Mouse (Mus musculus) spleen, postnatal 36 days (tissue): ENCODE measurements at regions not wholly inside any gene's neighbourhood (a gene's known extent, or its start where the extent isn't known, plus 50 kb on each side); places are given as distances from the start of the nearest gene placed in this dataset.

Experiments
- DNase-seq, 2 experiments: peaks; one replicate each; pipeline ENCODE4 v3.0.0; 2022; ENCODE audit warnings: low spot score in 2 of 2, mixed read lengths in 1 of 2

- no peak for DNase-seq
Observed at GRCm38 (mm10) chr17:4424451-4425168, 569.5 kb upstream of the Arid1b start.

- DNase-seq: no peak
Observed at GRCm38 (mm10) chr17:4425342-4425741, 568.8 kb upstream of the Arid1b start.

- DNase-seq: no peak
Observed at GRCm38 (mm10) chr17:4429036-4429435, 565.1 kb upstream of the Arid1b start.

- peak in 1 of 2 experiments; percentile 3 for DNase-seq
Observed at GRCm38 (mm10) chr17:4445606-4446005, 548.5 kb upstream of the Arid1b start.

GRCm38 (mm10) chr17:4457491-4457890 is 536.6 kb upstream of the Arid1b start:
- no peak for DNase-seq

- no peak for DNase-seq
Observed at GRCm38 (mm10) chr17:4461541-4461940, 532.6 kb upstream of the Arid1b start.

- DNase-seq: no peak
Observed at GRCm38 (mm10) chr17:4464286-4464880, 529.7 kb upstream of the Arid1b start.

GRCm38 (mm10) chr17:4465741-4466140 is 528.4 kb upstream of the Arid1b start:
- no peak for DNase-seq

GRCm38 (mm10) chr17:4472412-4472811 is 521.7 kb upstream of the Arid1b start:
- DNase-seq: no peak

GRCm38 (mm10) chr17:4474350-4474749 is 519.8 kb upstream of the Arid1b start:
- DNase-seq: no peak

GRCm38 (mm10) chr17:4475665-4476064 is 518.5 kb upstream of the Arid1b start:
- DNase-seq: no peak

GRCm38 (mm10) chr17:4494392-4494791 is 499.7 kb upstream of the Arid1b start:
- DNase-seq: no peak

- DNase-seq: no peak
Observed at GRCm38 (mm10) chr17:4500504-4500903, 493.6 kb upstream of the Arid1b start.

- no peak for DNase-seq
Observed at GRCm38 (mm10) chr17:4501029-4501428, 493.1 kb upstream of the Arid1b start.

GRCm38 (mm10) chr17:4504951-4505350 is 489.2 kb upstream of the Arid1b start:
- no peak for DNase-seq

- no peak for DNase-seq
Observed at GRCm38 (mm10) chr17:4509506-4509905, 484.6 kb upstream of the Arid1b start.

- DNase-seq: no peak
Observed at GRCm38 (mm10) chr17:4516141-4516540, 478.0 kb upstream of the Arid1b start.

GRCm38 (mm10) chr17:4516846-4517245 is 477.3 kb upstream of the Arid1b start:
- DNase-seq: no peak

- no peak for DNase-seq
Observed at GRCm38 (mm10) chr17:4521031-4521430, 473.1 kb upstream of the Arid1b start.

GRCm38 (mm10) chr17:4526466-4526865 is 467.7 kb upstream of the Arid1b start:
- DNase-seq: no peak

GRCm38 (mm10) chr17:4532126-4532525 is 462.0 kb upstream of the Arid1b start:
- no peak for DNase-seq

GRCm38 (mm10) chr17:4540435-4540834 is 453.7 kb upstream of the Arid1b start:
- DNase-seq: no peak

GRCm38 (mm10) chr17:4541020-4541743 is 452.9 kb upstream of the Arid1b start:
- DNase-seq: no peak
